Mouse (Mus musculus): ENCODE data around the gene Fgd4.
"Not testable (repeated sequence)": the region's sequence is repeated elsewhere in the genome, so short reads cannot be mapped to it uniquely, and the experiment has no call there.

Fgd4 gene

DNA sequence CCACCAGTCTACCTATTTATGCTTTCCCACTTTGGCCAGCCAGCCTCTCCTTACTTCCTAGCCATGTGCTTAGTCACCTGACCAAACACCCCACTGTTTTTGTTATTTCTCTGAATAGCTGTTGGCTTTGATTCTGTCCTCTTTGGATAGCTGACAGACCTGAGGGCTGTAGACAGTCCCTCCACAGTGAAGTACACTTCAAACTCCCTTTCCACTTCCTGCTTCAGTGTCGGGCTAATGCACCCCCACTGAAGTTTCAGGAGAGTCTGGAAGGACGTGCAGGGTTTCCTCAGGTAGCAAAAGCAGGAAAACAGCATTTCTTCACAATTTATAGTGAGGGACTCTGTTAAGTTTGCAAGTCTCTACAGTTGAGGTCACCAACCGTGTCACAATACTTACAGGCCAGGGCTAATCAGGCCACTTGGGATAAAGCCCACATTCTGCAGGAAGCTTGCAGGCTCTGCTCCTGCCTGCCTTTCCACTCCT lies 57.4 kb downstream of the Fgd4 start:
- DNase-seq (ENCODE audit: low spot score): no peak

DNA sequence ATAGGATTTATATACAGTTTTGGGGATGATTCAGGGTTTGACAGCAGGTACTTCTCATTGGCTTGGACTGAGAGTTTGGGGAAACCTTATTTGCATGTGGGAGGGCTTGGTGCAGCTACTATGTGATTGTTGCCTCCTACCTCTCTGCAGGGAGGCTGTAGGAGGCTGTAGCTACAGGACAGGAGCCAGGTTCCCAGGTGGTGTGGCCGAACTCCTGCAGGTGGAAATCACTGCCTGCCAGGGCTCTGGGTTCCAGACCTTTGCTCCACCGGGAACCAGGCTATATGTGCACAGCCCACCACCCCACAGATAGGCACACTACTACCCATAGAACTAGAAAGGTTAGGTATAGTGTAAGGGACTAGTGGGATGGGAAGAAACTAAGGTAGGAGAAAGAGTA lies 61.0 kb downstream of the Fgd4 start:
- DNase-seq (ENCODE audit: low spot score): not testable (repeated sequence)

DNA sequence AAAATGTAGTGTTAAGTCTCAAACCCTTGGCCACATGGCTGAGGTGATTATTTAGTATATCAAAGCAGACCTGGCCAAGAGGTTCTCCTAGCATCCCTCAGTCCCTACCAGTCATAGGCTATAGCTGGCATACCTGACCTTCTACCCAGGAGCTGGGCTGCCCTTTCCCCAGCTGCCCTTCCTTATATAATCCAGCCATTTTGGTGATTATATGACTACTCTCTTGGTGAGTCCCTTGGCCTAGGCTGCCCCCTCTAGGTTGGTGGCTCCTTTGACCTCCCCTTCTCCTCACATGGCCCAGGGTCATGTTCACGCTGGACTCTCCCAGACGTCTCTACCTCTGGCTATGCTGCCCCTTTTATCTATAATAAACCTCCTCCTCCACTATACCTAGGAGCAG lies 65.1 kb downstream of the Fgd4 start:
- DNase-seq (ENCODE audit: low spot score): no peak

DNA sequence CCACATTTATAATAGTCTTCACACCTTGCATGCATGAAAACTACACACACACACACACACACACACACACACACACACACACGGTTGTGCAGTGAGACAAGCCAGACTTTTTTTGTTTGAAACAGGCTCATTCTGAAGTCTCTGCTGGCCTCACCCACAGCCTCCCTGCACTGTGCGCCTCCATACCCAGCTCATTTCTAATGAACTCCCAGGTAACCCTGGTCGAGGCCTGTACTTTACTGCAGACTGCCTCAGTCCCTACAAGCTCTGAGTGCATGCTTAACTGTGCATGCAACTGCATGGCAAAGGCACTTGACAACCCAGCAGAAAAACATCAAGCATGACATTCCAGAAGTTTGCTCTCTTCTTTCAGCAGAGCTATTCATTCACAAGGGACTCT lies 72.3 kb downstream of the Fgd4 start:
- DNase-seq (ENCODE audit: low spot score): no peak

DNA sequence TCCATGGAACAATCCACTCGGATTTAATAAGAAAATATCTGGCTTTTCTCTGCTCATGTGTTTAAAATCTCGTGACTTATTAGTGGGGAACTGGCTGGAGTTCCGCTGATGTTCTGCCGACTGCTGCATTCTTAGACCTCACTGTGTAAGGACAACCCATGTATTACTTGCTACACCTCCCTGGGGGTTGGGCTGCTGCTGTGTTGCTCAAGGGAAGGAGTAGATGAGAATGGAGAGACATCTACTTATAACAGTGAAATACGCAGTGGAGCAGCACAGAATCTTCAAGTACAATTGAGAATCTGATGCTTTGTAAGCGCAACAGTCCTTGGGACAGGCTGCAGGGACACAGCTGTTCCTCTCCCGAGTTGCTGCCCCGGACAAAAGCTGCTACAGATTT lies 73.1 kb downstream of the Fgd4 start:
- DNase-seq (ENCODE audit: low spot score): peak; percentile 49

DNA sequence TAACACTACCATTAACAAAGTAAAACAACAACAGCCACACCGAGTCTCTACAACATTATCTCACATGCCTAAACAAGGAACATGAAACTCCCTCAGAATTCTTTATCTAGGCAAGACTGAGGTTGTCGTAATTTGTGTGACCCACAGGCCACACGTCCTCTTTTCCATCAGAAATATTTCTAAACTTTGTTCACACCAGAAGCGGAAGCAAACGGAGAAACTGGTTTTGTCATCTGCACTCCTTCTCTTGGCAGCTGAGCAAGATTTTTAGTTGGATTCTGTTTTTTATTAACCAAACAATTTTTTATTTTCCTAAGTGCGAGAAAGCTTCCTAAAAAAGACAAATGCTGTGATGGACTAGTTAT lies 73.6 kb downstream of the Fgd4 start:
- no peak for DNase-seq (ENCODE audit: low spot score)

DNA sequence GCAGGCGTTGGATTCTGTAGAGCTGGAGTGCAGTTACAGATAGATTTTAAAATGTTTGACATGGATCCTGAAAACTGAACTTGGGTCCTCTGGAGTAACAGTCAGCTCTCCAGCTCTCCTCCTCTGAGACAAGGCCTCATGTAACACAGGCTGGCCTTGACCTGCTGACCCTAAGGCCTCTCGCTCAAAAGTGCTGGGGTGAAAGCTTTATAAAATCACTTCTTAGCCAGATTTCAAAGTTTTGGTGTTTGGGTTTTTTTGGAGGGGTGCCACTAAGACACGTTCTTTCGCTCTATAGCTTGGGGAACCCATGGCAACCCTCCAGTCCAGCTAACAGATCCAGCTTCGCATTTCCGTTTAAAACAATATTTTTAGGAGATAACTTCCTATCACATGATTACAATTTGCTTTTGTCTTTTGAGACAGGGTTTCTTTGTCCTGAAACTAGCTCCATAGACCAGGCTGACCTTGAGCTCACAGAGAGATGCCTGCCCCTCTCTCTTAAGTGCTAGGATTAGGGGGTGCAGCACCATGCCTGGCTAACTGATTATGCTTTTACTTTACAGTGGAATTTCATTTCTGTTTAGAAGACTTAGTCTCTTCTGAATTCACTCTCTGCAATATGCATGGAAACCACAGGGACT lies 74.1 kb downstream of the Fgd4 start:
- DNase-seq (ENCODE audit: low spot score): peak; percentile 21

DNA sequence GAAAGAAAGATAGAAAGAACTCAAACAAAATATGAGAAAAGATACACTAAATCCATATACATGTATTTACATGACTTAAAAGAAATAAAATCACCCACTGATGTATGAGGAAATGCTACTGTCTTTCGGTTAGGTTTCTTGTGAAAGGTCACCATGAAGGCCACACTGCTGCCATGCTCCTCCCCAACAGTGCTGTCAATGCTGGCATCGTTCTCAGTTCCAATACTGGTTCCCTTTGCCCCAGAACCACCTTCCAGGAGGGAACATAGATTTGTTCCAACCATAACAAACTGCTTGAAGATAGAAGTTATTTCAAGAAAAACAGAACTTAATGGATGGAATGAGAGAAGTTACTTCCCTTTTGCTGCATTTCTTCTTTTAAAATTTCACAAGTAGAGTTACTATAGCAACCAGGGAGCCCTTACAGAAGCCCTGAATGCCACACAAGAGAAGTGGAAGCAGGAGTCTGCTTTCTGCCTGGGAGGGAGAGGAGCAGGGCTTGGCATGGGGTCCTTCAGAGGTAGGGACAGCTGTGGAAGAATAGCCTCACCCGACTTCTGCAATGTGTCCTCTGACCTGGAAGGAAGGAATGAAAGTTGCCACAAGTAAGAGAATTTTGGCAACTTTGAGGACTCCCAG lies 75.0 kb downstream of the Fgd4 start:
- no peak for DNase-seq (ENCODE audit: low spot score)

DNA sequence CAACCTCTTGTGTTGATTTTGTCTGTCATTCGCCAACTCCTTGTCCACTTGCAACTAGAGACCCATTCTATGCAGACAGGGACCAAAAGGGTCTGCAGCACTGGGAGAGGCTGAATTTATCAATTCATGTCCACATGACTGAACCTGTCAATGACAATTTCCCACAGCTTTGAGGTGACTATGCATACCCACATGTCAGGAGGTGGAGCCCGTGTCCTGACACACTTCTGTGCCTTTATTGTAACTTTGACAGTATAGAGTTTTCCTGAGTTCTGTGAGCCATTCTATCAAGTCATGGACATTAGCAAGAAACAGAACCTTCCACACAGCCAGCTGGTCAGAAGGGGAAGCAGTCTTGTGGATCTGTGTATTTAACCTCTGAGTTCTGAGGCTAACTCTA lies 76.7 kb downstream of the Fgd4 start:
- DNase-seq (ENCODE audit: low spot score): no peak

DNA sequence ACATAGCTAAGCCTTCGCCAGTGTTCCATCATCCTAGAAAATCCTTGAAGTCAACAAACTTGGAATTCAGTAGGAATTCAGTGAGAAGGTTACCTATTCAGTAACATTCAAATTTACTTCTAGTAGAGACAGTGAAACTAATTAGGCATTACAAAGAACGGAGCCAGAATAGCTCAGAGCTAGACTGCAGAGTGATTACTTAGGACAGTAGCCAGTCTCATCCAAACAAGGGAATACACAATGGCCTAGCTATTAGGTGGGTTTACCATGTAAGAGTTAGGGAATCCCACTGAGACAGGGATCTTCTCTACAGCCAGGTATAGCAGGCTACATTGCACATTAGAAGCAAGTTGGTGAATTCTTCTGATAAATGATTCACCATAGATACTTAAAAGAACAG lies 77.5 kb downstream of the Fgd4 start:
- DNase-seq (ENCODE audit: low spot score): not testable (repeated sequence)

DNA sequence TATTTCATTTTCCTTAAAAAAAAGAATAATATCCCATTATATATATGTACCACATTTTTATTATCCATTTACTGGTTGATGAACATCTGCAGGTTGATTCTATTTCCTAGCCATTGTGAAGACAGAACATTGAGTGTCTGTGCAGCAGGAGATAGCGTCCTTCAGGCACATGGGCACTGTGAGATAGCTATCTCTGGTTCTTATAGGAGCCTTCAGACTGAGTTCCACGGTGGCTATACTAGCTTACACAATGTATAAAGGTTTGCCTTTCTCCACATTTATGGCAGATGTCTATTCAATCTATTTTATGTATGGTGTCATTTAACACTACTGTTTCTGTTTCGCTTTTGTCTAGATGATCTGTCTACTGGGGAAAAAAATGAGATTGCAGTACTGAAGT lies 98.9 kb downstream of the Fgd4 start:
- DNase-seq (ENCODE audit: low spot score): no peak

DNA sequence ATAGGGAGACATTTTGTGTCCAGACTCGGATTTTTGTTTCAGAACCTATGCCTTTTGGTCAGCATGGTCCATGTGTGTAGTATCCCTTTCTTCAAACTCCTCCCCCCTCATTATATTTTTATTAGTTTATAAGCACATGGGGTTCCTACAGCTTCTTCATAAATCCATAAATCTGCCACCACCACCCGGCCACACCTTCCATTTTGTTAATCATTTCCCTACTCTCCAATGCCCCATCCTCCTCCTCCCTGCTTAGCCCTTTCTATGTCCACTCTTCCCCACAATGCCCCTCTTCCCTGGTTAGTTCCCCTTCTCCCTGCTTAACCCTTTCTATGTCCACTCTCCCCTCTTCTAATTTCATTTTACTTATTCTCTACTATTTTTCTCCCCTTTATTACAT lies 99.4 kb downstream of the Fgd4 start:
- no peak for DNase-seq (ENCODE audit: low spot score)

DNA sequence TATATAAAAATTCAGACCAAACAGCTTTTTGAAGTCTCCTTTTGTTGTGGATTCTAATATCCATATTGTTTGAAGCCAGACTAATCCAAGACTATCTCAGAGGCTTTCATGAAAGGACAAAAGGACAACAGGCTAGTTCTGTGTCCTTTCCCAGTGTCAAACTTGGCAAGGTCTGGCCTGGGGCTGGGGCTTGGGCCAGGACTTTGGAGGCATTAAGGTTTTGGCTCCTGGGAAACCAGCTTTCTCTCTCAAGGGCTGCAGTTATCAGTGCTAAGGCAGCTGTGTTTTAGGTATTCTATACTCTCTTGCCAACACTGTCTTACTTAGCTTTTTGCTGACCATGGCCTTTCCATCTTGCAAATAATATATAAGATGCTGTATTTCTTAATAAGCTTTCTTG lies 101.6 kb downstream of the Fgd4 start:
- peak; percentile 9 for DNase-seq (ENCODE audit: low spot score)

DNA sequence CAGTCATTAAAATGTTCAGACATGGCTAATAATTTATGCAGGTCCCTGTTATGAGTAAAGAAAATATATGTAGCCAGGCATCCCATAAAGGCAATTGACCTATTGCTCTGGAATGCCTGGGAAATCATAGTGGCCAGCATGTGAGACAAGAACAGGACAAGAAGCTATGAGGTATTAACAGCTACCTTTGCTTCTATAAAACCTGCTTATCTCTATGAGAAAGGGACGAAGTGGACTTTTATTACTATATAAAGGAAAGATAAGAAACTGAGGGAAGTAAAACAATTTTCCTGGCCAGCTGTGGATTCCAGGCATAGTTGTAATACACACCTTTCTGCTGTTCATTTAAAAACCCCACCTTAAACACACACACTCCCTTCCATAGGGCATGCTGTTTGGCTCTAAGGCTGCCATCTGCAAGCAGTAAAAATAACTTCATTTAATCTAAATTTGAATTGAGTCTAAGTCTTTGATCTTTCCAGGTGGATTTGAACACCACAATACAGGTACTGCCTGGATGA lies 114.8 kb downstream of the Fgd4 start:
- DNase-seq (ENCODE audit: low spot score): no peak

DNA sequence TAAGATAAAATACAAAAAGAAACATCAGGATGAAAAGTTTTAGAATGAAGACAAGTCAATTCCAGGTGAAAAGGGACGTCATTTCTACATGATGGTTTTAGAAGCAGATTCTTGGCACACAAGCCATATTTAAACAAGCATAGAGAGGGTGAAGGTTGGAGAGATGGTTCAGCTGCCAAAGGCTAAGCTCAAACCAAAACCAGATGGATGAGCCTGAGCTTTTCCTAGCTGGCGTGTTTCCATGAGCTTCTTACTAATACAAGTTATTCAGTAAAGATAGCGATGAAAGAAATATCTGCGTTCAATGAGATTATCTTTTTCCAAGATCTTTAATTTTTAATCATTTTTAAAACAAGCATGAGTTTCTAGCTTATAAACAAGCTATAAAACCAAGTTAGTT lies 115.7 kb downstream of the Fgd4 start:
- no peak for DNase-seq (ENCODE audit: low spot score)

DNA sequence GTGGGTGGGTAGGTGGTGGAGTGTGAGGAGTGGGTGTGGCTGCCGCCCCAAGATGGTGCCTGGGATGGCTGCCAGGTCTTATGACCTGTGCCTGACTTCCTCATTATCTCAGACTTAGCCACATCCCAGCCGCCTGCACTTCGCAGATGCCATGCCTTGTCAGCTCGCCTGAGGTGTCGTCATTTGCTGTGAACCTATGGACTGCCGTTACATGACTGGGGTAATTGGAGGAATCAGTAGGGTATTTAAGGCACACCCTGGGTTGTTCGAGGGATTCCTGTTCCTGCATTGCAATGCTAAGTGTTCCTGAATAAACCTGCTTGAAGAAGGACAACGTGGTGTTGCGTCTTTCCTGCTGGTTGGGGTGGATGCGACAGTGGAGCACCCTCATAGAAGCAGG lies 126.9 kb downstream of the Fgd4 start:
- not testable (repeated sequence) for DNase-seq (ENCODE audit: low spot score)

DNA sequence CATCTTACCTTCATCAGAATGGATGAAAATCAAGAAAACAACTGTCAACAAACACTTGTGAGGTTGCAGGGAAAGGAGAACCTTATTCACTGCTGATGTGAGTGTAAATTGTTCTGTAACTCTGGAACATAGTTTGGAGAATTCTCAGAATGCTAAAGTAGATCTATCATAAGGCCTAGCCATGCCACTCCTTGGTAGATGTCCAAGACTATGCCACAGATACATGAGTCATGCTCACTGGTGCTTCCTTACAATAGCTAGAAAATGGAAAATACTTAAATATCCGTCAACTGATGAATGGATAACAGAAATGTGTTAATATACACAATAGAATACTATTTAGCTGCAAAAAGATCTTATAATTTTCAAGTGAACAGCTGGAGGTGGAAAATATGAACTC lies 150.3 kb downstream of the Fgd4 start:
- DNase-seq (ENCODE audit: low spot score): no peak

DNA sequence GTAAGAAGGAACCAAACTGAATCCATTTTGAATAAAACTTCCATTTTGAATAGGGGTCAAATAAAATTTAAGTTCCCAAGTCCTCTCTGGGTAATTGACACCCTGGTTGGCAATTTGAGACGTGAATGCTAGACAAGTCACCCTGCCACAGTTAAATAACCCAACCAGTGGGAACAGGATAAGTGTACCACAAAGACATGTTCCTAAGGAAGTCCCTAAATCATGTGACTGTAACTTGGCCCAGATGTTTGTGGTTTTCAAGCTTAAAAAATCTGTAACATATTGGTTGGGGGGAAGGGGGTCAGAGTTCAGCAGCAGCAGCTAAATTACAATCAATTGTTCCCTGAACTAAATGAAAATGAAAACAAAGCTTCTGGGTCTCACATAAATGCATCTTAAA lies 161.9 kb downstream of the Fgd4 start:
- DNase-seq (ENCODE audit: low spot score): no peak

DNA sequence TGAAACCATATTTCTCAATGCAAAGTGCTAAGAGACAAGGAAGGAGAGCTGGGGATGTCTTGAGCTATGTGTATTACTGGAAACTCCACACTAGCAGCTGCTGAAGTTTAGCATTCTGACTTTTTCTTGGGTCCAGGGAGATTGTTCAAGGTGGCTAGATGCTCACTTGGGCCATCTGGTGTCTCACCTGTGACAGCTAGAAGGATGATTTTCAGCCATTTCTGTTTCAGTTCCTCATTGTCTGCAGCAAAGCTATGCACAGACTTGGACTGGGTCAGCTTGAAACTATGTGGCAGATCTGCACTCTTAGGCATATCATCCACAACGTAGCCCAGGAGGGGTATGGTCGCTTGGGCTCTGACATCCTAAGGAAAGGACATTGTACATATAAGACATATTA lies 177.9 kb downstream of the Fgd4 start:
- no peak for DNase-seq (ENCODE audit: low spot score)

DNA sequence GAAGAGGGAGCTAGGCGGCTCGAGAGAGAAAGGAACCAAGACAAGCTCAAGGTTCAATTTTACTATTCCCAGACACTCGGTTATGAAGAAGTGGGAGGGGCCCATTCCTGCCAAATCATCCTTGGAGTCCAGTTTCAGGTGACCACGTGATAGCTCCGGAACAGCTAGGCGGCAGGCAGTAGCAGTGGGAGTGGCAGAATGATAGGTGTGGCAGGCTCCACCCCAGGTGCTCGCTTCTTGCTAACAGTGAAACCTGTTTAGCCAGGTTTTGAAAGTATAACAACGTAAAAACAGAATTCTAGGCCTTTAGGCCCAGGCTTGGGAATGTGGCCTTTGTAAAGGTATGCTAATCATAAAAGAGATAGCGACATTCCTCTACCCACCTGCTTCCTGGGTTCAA lies 233.1 kb downstream of the Fgd4 start:
- DNase-seq (ENCODE audit: low spot score): not testable (repeated sequence)

Data from testis, postnatal 14 days (tissue).